18 mouse cellular contexts compared by ENCODE assay signal in the genomic region with DNA sequence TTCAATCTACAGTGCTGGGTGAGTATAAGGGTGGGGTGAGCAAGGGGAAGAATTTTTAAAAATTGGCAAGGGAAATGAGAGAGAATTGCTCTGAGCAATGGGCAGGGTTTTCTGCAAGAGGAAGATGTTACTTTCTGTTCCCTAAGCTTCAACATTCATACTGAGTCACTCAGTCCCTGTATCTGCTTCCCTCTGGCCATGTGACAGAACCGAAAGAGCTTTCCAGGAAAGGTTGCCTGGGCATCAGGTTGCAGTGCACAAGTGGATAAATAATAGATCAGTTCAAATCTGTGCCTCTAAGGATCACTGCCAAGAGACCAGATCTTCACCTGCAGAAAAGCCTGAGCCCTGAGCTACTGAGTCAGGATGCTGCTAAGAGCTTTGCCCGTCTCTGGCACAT. TPM values are rescaled to one million over a fixed set of nuclear protein-coding genes. Genes with fewer than 3 reads are reported as not detected.
DNase-seq lines count a peak whose midpoint lies in the region; ATAC-seq and TF ChIP-seq lines count a peak whose summit lies in the region.
"Had no signal": no experiment of that assay in that cellular context is flagged by ENCODE, and none has a peak within 500 bp of the region (broad histone marks: within the 10 kb centered on the region; RNA-seq: fewer than 3 reads in every experiment).

No protein-coding gene starts in this region.

- H3K9me3 ChIP-seq in intestine, postnatal 0 days (ENCODE audit: control insufficient read depth), result no peaks in the 10 kb centered on the region
- no peaks in the 10 kb centered on the region for H3K9me3 ChIP-seq in intestine, embryonic 16.5 days (ENCODE audit: control insufficient read depth, low read length)
- H3K9me3 ChIP-seq: hindbrain, embryonic 15.5 days; lung, embryonic 15.5 days; midbrain, embryonic 15.5 days; neural tube, embryonic 13.5 days had no signal

- no peaks in the 10 kb centered on the region for H3K4me1 ChIP-seq in intestine, postnatal 0 days (replicated peaks; ENCODE audit: control insufficient read depth, insufficient read depth, low read length)
- H3K4me1 ChIP-seq in intestine, embryonic 16.5 days (ENCODE audit: control insufficient read depth, insufficient read depth, low read length), result no peaks in the 10 kb centered on the region

- H3K4me3 ChIP-seq in intestine, postnatal 0 days (ENCODE audit: low read depth, low read length), result no peak overlapping the region
- H3K4me3 ChIP-seq in intestine, embryonic 16.5 days (ENCODE audit: low read length), result no peak overlapping the region
- H3K4me3 ChIP-seq: erythroblast, embryonic 14.5 days; hindbrain, embryonic 15.5 days; lung, embryonic 15.5 days; midbrain, embryonic 15.5 days; neural tube, embryonic 13.5 days had no signal

- peaks cover 33% of the 10 kb centered on the region for H3K36me3 ChIP-seq in intestine, postnatal 0 days (ENCODE audit: control insufficient read depth, insufficient read depth)
- H3K36me3 ChIP-seq in intestine, embryonic 16.5 days (ENCODE audit: control insufficient read depth, insufficient read depth, low read length), result peaks cover 3% of the 10 kb centered on the region; the same call in 1 of the 2 replicates

- H3K9ac ChIP-seq in intestine, postnatal 0 days (ENCODE audit: low read depth, low read length), result no peak overlapping the region
- no peak overlapping the region for H3K9ac ChIP-seq in intestine, embryonic 16.5 days (ENCODE audit: low read depth, low read length)
- H3K9ac ChIP-seq: hindbrain, embryonic 15.5 days; lung, embryonic 15.5 days; midbrain, embryonic 15.5 days; neural tube, embryonic 13.5 days had no signal

- no peak overlapping the region for H3K4me2 ChIP-seq in intestine, postnatal 0 days (replicated peaks; ENCODE audit: low read depth)
- no peak overlapping the region for H3K4me2 ChIP-seq in intestine, embryonic 16.5 days (ENCODE audit: low read depth, low read length)
- H3K4me2 ChIP-seq: hindbrain, embryonic 15.5 days; lung, embryonic 15.5 days; midbrain, embryonic 15.5 days; neural tube, embryonic 13.5 days had no signal

- no peak for TF ChIP-seq CTCF in intestine, postnatal 0 days (IDR thresholded peaks at IDR 0.05; ENCODE audit: low read depth)

- no peak for ATAC-seq in intestine, postnatal 0 days
- ATAC-seq in intestine, embryonic 16.5 days, result no peak
- peak; percentile 70 for ATAC-seq in megakaryocyte progenitor cell, adult 5-6 weeks (replicated peaks; ENCODE audit: poor library complexity)
- ATAC-seq: activated CD4-positive, CD25-positive, alpha-beta regulatory T cell, adult 4 months; midbrain, embryonic 15.5 days had no signal

- H3K27me3 ChIP-seq in intestine, postnatal 0 days (replicated peaks; ENCODE audit: control insufficient read depth, insufficient read depth, low read length), result no peaks in the 10 kb centered on the region
- H3K27me3 ChIP-seq in intestine, embryonic 16.5 days (replicated peaks; ENCODE audit: control insufficient read depth, insufficient read depth, low read length), result no peaks in the 10 kb centered on the region
- H3K27me3 ChIP-seq: hindbrain, embryonic 15.5 days; lung, embryonic 15.5 days; midbrain, embryonic 15.5 days; neural tube, embryonic 13.5 days had no signal

- peak; percentile 43 for DNase-seq in adrenal gland, adult 8-10 months
- no peak for DNase-seq in adrenal gland, adult 18-20 months (ENCODE audit: low spot score in 2 of 2)
- peak; percentile 42 for DNase-seq in MN1 (ENCODE audit: low spot score)
- no peak for DNase-seq in kidney, adult 11 months
- no peak for DNase-seq in layer of hippocampus, postnatal 25 days (ENCODE audit: extremely low spot score in 1 of 2, low spot score in 1 of 2)
- DNase-seq: cerebellum, adult 11 months; kidney, adult 9 months; layer of hippocampus, adult 9-11 months; left cerebral cortex, postnatal 4 days had no signal

- 64% methylated on average over 2 of the region's 2 CpGs for WGBS in intestine, postnatal 0 days
- WGBS in intestine, embryonic 16.5 days, result 72% methylated on average over 2 of the region's 2 CpGs

- H3K27ac ChIP-seq in intestine, postnatal 0 days (ENCODE audit: low read depth, low read length), result peak overlapping the region; percentile 41; the same call in 1 of the 2 replicates
- H3K27ac ChIP-seq in intestine, embryonic 16.5 days (ENCODE audit: low read length), result no peak overlapping the region
- H3K27ac ChIP-seq: hindbrain, embryonic 15.5 days; lung, embryonic 15.5 days; midbrain, embryonic 15.5 days; neural tube, embryonic 13.5 days had no signal

RNA-seq across cellular contexts. Expression of gene Sidt2, which starts 6.8 kb away (rescaled TPM):
- total RNA-seq in adrenal gland, adult 8-10 months (2022), result 100 to 1,000 TPM; 180 to 380 (median 226) TPM
- 100 to 1,000 TPM; 119 to 265 TPM for total RNA-seq in adrenal gland, adult 18-20 months (2021)
- 65.0 and 70.5 TPM in 2 replicates for polyA plus RNA-seq in intestine, postnatal 0 days (2015; fragmentation: Nextera tagmentation; extraction: Ambion mirVana)
- 33.4 and 37.2 TPM in 2 replicates for polyA plus RNA-seq in intestine, embryonic 16.5 days (2015; fragmentation: Nextera tagmentation; extraction: Ambion mirVana)
- total RNA-seq in megakaryocyte progenitor cell, adult 5-6 weeks (2015), result 29.4 and 32.7 TPM in 2 replicates
- total RNA-seq in megakaryocyte progenitor cell, adult 5-6 weeks (2017), result 15.3 and 21.9 TPM in 2 replicates
- 10 to 100 TPM; 89.2 to 97.9 TPM for total RNA-seq in layer of hippocampus, postnatal 25 days (2021)

RNA-seq across cellular contexts. Expression of gene Tagln, which starts 26.0 kb away (rescaled TPM):
- total RNA-seq in adrenal gland, adult 8-10 months (2022), result 100 to 1,000 TPM in 3 of 4 experiments, 10 to 100 TPM in 1; 89.8 to 116 (median 110) TPM
- 100 to 1,000 TPM in 1 of 2 experiments, 10 to 100 TPM in 1; 92.8 to 152 TPM for total RNA-seq in adrenal gland, adult 18-20 months (2021)
- polyA plus RNA-seq in intestine, postnatal 0 days (2015; fragmentation: Nextera tagmentation; extraction: Ambion mirVana), result 416 and 455 TPM in 2 replicates
- polyA plus RNA-seq in intestine, embryonic 16.5 days (2015; fragmentation: Nextera tagmentation; extraction: Ambion mirVana), result 390 and 404 TPM in 2 replicates
- total RNA-seq in megakaryocyte progenitor cell, adult 5-6 weeks (2015), result 0.10 TPM in 2 replicates
- not detected in 2 replicates for total RNA-seq in megakaryocyte progenitor cell, adult 5-6 weeks (2017)
- total RNA-seq in layer of hippocampus, postnatal 25 days (2021), result 10 to 100 TPM in 1 of 2 experiments, 1 to 10 TPM in 1; 9.9 to 13.0 TPM
- polyA plus RNA-seq: erythroblast, embryonic 14.5 days had no signal

RNA-seq across cellular contexts. Expression of gene Pafah1b2, which starts 50.6 kb away (rescaled TPM):
- 100 to 1,000 TPM; 154 to 180 (median 171) TPM for total RNA-seq in adrenal gland, adult 8-10 months (2022)
- 100 to 1,000 TPM; 149 to 164 TPM for total RNA-seq in adrenal gland, adult 18-20 months (2021)
- polyA plus RNA-seq in intestine, postnatal 0 days (2015; fragmentation: Nextera tagmentation; extraction: Ambion mirVana), result 78.1 and 78.2 TPM in 2 replicates
- 123 and 137 TPM in 2 replicates for polyA plus RNA-seq in intestine, embryonic 16.5 days (2015; fragmentation: Nextera tagmentation; extraction: Ambion mirVana)
- total RNA-seq in megakaryocyte progenitor cell, adult 5-6 weeks (2015), result 50.8 and 60.9 TPM in 2 replicates
- 111 and 112 TPM in 2 replicates for total RNA-seq in megakaryocyte progenitor cell, adult 5-6 weeks (2017)
- total RNA-seq in layer of hippocampus, postnatal 25 days (2021), result 100 to 1,000 TPM; 212 to 221 TPM

RNA-seq across cellular contexts. Expression of gene Sik3, which starts 50.8 kb away (rescaled TPM):
- 10 to 100 TPM; 66.2 to 77.3 (median 70.0) TPM for total RNA-seq in adrenal gland, adult 8-10 months (2022)
- 10 to 100 TPM; 63.2 to 88.3 TPM for total RNA-seq in adrenal gland, adult 18-20 months (2021)
- polyA plus RNA-seq in intestine, postnatal 0 days (2015; fragmentation: Nextera tagmentation; extraction: Ambion mirVana), result 7.4 and 10.0 TPM in 2 replicates
- 5.1 and 5.2 TPM in 2 replicates for polyA plus RNA-seq in intestine, embryonic 16.5 days (2015; fragmentation: Nextera tagmentation; extraction: Ambion mirVana)
- 24.3 and 26.8 TPM in 2 replicates for total RNA-seq in megakaryocyte progenitor cell, adult 5-6 weeks (2015)
- total RNA-seq in megakaryocyte progenitor cell, adult 5-6 weeks (2017), result 13.3 and 15.2 TPM in 2 replicates
- 100 to 1,000 TPM; 136 to 138 TPM for total RNA-seq in layer of hippocampus, postnatal 25 days (2021)

RNA-seq across cellular contexts. Expression of gene Rnf214, which starts 55.1 kb away (rescaled TPM):
- 10 to 100 TPM; 47.5 to 69.5 (median 52.4) TPM for total RNA-seq in adrenal gland, adult 8-10 months (2022)
- 10 to 100 TPM; 35.6 to 39.4 TPM for total RNA-seq in adrenal gland, adult 18-20 months (2021)
- polyA plus RNA-seq in intestine, postnatal 0 days (2015; fragmentation: Nextera tagmentation; extraction: Ambion mirVana), result 21.5 and 27.6 TPM in 2 replicates
- polyA plus RNA-seq in intestine, embryonic 16.5 days (2015; fragmentation: Nextera tagmentation; extraction: Ambion mirVana), result 35.2 and 36.0 TPM in 2 replicates
- total RNA-seq in megakaryocyte progenitor cell, adult 5-6 weeks (2015), result 20.3 and 21.2 TPM in 2 replicates
- 26.5 and 27.4 TPM in 2 replicates for total RNA-seq in megakaryocyte progenitor cell, adult 5-6 weeks (2017)
- total RNA-seq in layer of hippocampus, postnatal 25 days (2021), result 10 to 100 TPM; 63.6 to 69.3 TPM

Comparison
In these comparisons a context has a peak if more than half of its experiments do, and no peak if none do; other contexts are left out.
1. DNase-seq: peak in adrenal gland, adult 8-10 months (single experiment) and MN1 (single experiment); none in adrenal gland, adult 18-20 months (0 of 2), kidney, adult 11 months (single experiment) and layer of hippocampus, postnatal 25 days (0 of 2).
2. RNA of gene Tagln, which starts 26.0 kb away (total RNA-seq): 92.8 to 152 TPM in adrenal gland, adult 18-20 months, 89.8 to 116 TPM in adrenal gland, adult 8-10 months and 9.9 to 13.0 TPM in layer of hippocampus, postnatal 25 days; 0.10 TPM in megakaryocyte progenitor cell, adult 5-6 weeks; every median in the first group is over 4 times any median in the second.